Mouse (Mus musculus): Measurements from ENCODE around the gene Gadd45g. TPM values are rescaled to one million over a fixed set of nuclear protein-coding genes. Genes with fewer than 3 reads are reported as not detected.

The Gadd45g gene
- 235 and 252 TPM in 2 replicates for polyA plus RNA-seq (2015; fragmentation: Nextera tagmentation; extraction: Ambion mirVana)

DNA sequence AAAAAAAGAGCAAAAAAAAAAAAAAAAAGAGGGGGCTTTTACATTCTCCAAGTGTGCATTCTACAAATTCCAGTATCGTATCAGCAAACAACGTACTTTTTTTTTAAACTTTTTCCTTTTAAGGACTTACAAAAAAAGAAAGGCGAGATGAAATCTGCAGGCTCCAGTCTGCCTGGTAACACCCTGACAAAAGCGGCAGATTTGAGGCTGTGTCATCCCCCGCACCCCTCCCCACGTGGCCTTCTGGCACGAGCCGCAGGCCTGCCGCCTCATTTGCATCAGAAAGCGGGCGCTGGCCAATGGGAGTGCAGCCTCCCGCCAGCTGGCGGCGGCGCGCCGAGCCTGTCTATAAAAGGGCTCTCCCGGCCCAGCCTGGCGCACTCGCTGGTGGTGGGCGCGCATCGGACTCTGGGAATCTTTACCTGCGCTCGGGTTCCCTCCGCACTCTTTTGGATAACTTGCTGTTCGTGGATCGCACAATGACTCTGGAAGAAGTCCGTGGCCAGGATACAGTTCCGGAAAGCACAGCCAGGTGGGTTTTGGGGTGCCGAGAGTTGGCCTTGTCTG, at the start of gene Gadd45g:
Gene Gadd45g, plus strand, starts transcription at position 378 of the 567 bp plus-strand sequence.
- peak; percentile 79 for ATAC-seq
- Histone ChIP-seq H3K4me2 (peak within 1 kb of the TSS; percentile 86), H3K9ac (peak within 1 kb of the TSS; percentile 90), H3K9me3 (replicated peaks) (no peaks in the 10 kb centered on the region), H3K27me3 (peaks cover 37% of the 10 kb centered on the region), H3K4me1 (peaks cover 72% of the 10 kb centered on the region), H3K36me3 (ENCODE audit: poor library complexity, severe bottlenecking) (0 out of 2 replicates have a peak, but pooled peaks cover 5% of the 10 kb centered on the region), H3K27ac (peak within 1 kb of the TSS; percentile 98), H3K4me3 (peak within 1 kb of the TSS; percentile 62)
- under 1% methylated on average over 31 of the region's 31 CpGs for WGBS

DNA sequence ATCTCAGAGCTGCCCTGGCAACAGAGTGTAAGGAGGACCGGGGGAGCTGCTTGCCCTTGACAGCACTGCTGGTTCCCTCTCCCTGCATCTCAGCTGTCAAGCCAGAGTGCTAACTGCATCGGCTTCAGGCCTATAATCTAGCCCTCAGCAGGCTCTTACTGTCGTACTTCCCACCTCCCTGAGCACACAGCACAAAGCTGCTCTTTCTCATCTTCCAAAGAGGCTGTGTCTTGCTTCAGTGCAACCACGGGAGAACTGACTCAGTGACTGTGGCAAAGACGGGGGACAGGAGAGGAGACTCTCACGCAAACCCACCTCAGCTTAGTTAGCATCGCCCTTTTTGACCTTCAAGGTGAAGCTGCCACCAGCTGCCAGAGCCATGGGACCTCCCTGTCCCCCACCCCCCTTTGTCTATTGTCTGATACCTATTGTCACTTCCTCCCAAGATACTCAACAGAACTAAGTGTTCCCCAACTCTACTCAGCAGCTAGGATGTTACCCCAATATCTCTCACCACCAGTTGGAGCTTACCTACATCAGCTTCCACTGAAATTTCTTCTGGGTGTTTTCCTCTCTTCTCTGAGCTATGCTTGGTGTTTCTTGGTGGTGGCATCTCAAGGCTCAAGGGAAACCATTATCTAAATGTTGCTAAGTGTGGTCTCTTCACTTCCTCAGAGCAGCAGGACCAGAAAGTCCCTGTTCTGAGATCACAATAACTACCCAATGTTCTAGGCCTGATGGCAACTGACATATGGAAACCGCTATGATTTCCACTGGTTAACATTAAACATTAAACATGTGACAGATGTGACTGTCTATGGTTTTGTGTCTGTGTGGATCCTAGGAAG, 48.4 kb upstream of the Gadd45g start:
- Histone ChIP-seq H3K27me3 (no peaks in the 10 kb centered on the region), H3K4me1 (no peaks in the 10 kb centered on the region), H3K4me3 (no peak overlapping the region), H3K36me3 (ENCODE audit: poor library complexity, severe bottlenecking) (no peaks in the 10 kb centered on the region), H3K4me2 (no peak overlapping the region), H3K9me3 (replicated peaks) (no peaks in the 10 kb centered on the region), H3K9ac (no peak overlapping the region), H3K27ac (no peak overlapping the region)
- no peak for ATAC-seq
- 64% methylated on average over 8 of the region's 8 CpGs for WGBS

DNA sequence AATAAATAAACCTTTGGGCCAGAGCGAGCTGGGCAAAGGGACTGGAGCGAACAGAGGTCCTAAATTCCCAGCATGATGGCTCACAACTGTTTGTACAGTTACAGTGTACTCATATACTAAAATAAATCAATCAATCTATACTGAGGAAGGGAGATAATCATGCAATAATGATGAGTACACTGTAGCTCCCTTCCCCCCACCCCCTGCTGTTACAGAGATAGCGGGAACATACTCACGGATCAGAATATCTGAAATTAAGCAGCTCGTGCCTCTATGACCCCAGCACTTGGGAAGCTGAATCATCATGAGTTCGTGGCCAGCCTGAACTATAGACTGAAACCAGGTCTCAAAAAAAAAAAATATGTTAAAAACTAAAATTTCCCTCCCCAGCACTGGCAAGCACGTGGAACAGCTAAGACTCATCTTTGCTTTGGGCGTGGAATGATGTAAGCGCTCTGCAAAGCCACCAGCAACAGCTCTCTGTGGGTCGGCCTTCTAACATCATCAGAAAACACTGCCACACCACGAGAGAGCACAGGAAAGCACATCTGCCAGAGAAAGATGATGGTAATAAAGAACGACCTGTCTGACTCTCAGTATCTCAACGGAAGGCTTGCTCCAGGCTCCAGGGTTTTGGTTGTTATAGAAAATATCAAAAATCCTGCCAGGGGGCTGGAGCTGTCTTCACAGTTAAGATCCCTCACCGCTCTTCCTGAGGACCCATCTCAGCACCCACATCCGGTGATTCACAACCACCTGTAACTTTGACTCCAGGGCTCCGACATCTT, 46.5 kb upstream of the Gadd45g start:
- Histone ChIP-seq H3K27ac (no peak overlapping the region; the same call in 1 of the 2 replicates), H3K4me1 (peaks cover under 1% of the 10 kb centered on the region; the same call in 1 of the 2 replicates)

DNA sequence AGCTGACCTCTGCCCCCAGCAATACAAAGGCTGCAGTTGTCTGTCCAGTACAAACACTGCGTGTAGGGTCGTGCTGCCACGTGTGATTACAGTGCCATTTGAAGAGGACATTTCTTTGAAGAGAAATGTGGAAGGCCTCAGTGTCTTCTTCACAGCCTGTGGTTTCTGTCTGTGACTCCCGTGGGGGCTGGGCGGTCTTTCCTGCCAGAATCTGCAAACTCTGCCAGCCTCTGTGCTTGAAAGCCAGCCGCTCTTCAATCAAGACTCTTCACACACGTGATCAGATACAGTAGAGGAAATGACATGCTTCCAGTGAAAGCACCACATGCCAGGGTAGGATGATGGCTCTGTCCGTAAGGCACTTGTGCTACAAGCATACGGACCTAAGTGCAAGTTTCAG, 45.6 kb upstream of the Gadd45g start:
- ATAC-seq = peak; percentile 50; the same call in 1 of the 2 replicates
- Histone ChIP-seq H3K36me3 (ENCODE audit: poor library complexity, severe bottlenecking) (no peaks in the 10 kb centered on the region), H3K4me1 (peaks cover 9% of the 10 kb centered on the region), H3K27me3 (no peaks in the 10 kb centered on the region), H3K4me3 (no peak overlapping the region), H3K4me2 (no peak overlapping the region), H3K9me3 (replicated peaks) (no peaks in the 10 kb centered on the region), H3K9ac (no peak overlapping the region), H3K27ac (peak overlapping the region; percentile 75)
- 73% methylated on average over 9 of the region's 9 CpGs for WGBS

More for the DNA sequence above, 46.5 kb upstream of the Gadd45g start:
- H3K36me3 ChIP-seq (ENCODE audit: poor library complexity, severe bottlenecking) = no peaks in the 10 kb centered on the region
- no peak overlapping the region for H3K4me2 ChIP-seq
- no peak overlapping the region for H3K4me3 ChIP-seq
- H3K27me3 ChIP-seq = no peaks in the 10 kb centered on the region
- no peaks in the 10 kb centered on the region for H3K9me3 ChIP-seq (replicated peaks)
- WGBS = 88% methylated on average over 16 of the region's 16 CpGs
- no peak for ATAC-seq
- H3K9ac ChIP-seq = no peak overlapping the region

DNA sequence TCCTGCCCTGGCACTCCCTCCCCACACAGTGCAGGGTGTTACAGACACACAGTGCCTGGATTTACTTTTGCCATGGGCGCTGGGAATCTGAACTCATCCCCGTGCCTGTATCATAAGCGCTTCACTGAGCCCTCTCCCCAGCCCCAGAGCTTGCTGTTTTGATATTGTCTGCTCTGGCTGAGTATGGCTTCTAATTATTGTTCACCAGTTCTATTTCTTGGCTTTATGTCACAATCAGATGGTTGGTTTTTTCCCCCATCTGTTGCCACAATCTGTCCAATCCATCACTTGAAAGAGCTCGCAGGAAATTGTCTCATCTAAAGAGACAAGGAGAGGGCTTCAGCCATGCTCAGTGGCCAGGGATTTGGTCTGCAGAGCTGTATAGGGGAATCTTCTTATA, 40.8 kb upstream of the Gadd45g start:
- no peaks in the 10 kb centered on the region for H3K9me3 ChIP-seq (replicated peaks)
- H3K4me1 ChIP-seq = peaks cover 20% of the 10 kb centered on the region
- H3K27me3 ChIP-seq = no peaks in the 10 kb centered on the region
- no peak overlapping the region for H3K4me2 ChIP-seq
- WGBS = 55% methylated on average over 4 of the region's 4 CpGs
- peak overlapping the region; percentile 86 for H3K27ac ChIP-seq
- peak; percentile 52; the same call in 1 of the 2 replicates for ATAC-seq
- H3K36me3 ChIP-seq (ENCODE audit: poor library complexity, severe bottlenecking) = no peaks in the 10 kb centered on the region
- no peak overlapping the region for H3K4me3 ChIP-seq
- H3K9ac ChIP-seq = peak overlapping the region; percentile 30

DNA sequence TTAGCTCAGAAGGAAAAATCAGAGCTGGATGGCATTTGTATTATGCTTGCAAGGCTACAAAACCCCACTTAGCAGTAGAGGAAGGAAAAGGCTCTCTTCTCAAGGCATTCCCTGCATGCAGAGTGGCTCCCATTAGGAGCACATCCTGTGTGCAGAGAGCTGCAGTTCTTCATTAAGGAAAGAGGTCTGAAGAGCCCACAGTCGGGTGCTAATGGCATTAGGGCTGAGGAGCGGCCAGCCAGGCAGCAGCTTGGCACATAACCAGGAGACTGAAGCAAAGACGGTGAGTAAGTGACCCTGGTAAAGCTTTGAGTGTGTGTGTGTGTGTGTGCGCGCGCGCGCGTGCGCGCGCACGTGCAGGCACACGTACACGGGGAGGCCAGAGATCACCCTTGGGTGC, 40.3 kb upstream of the Gadd45g start:
- 81% methylated on average over 15 of the region's 15 CpGs for WGBS
- H3K4me3 ChIP-seq = no peak overlapping the region
- peaks cover 20% of the 10 kb centered on the region for H3K4me1 ChIP-seq
- H3K27me3 ChIP-seq = no peaks in the 10 kb centered on the region
- peak overlapping the region; percentile 86 for H3K27ac ChIP-seq
- H3K36me3 ChIP-seq (ENCODE audit: poor library complexity, severe bottlenecking) = no peaks in the 10 kb centered on the region
- H3K4me2 ChIP-seq = no peak overlapping the region
- peak; percentile 52; the same call in 1 of the 2 replicates for ATAC-seq
- peak overlapping the region; percentile 30; the same call in 1 of the 2 replicates for H3K9ac ChIP-seq
- H3K9me3 ChIP-seq (replicated peaks) = no peaks in the 10 kb centered on the region

DNA sequence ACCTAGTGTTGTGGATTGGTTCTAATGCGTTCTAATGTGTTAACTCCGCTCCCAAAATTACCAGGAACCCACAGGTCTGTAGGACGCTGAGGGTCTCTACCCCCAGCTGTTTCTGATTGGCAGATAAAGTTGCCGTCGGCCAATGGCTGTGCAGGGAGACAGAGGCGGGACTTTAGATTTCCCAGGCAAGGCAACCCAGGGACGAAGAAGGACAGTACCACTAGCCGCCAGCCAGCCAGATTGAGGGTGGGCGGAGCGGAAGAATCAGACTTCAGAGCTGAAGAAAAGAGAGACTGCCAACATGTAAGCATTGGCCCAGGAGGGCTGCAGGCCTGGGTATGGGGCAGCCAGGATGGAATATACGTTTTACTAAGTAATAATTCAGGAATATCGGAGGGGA, 38.3 kb upstream of the Gadd45g start:
- H3K9me3 ChIP-seq (replicated peaks) = no peaks in the 10 kb centered on the region
- H3K36me3 ChIP-seq (ENCODE audit: poor library complexity, severe bottlenecking) = no peaks in the 10 kb centered on the region
- WGBS = 29% methylated on average over 12 of the region's 12 CpGs
- no peak overlapping the region for H3K4me2 ChIP-seq
- H3K9ac ChIP-seq = no peak overlapping the region
- H3K4me3 ChIP-seq = no peak overlapping the region
- peak; percentile 36; the same call in 1 of the 2 replicates for ATAC-seq
- H3K27me3 ChIP-seq = no peaks in the 10 kb centered on the region
- peaks cover 29% of the 10 kb centered on the region for H3K4me1 ChIP-seq
- H3K27ac ChIP-seq = no peak overlapping the region

DNA sequence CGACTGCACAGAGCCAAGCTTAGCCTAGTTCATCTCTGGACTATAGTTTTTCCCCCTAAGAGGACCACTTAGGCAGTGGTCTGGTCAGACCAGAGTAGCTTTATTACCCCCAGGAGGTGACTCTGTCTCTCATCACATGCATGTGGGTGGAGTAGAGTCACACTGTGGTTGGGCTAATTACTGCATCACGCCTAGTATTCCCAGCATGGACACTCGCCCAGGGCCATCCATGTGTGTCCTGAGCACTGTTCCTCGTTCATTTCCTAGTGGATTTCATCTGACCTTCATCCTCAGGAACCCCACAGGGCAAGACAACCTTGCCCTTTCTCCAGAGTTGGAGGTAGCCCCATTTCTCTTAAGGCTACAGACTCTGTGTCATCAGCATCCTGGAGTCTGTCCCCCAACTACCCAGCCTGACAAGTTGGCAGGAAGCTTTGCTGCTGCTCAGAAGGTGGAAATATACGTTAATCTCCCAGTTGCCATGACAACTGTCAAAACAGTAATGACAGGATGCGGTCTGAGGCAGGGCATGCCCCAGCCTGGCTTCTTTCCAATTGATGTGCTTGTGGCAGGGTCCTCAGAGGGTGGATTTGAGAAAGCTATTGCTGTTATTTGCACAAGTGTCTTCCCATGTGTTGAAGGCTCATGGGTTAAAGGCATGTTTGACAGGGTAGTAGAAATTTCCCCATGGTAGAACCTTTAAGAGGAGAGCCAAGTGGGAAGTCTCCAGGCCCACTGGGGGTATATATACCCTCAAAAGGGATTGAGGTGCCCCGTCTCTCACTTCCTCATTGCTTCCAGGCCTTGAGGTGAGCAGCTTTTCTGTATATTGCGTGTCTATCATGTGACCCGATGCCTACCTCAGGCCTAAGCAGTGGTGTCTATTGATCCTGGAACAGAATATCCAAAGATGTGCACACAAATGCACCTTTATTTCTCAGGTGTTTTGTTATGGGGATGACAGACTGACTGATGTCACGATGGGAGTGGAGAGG, 32.6 kb upstream of the Gadd45g start:
- no peak overlapping the region for H3K4me3 ChIP-seq
- H3K9ac ChIP-seq = no peak overlapping the region
- H3K4me1 ChIP-seq = peaks cover 31% of the 10 kb centered on the region
- H3K36me3 ChIP-seq (ENCODE audit: poor library complexity, severe bottlenecking) = no peaks in the 10 kb centered on the region
- no peak overlapping the region for H3K4me2 ChIP-seq
- no peaks in the 10 kb centered on the region for H3K9me3 ChIP-seq (replicated peaks)
- H3K27ac ChIP-seq = peak overlapping the region; percentile 22; the same call in 1 of the 2 replicates
- 0 out of 2 replicates have a peak, but pooled peaks have one; percentile 1 for ATAC-seq
- H3K27me3 ChIP-seq = no peaks in the 10 kb centered on the region
- 56% methylated on average over 10 of the region's 10 CpGs for WGBS

DNA sequence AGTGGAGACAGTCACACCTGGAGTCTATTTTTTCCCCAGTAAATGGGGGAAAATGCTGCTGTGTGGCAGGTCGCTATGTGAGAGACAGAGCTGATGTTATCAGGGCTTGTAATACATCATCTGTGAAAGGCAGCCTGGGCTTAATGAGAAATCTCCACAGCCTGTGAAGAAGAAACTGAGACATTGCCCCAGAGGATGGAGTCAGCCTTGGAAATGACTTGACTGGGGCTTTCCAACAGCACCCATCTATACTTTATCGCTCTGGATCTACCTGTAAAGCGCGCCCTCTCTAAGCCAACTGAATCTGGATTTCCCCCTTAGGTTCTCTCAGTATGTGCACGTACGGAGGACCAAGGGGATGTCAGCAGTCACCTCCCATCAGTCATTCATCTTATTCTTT, 31.8 kb upstream of the Gadd45g start:
- no peaks in the 10 kb centered on the region for H3K36me3 ChIP-seq (ENCODE audit: poor library complexity, severe bottlenecking)
- H3K4me2 ChIP-seq = no peak overlapping the region
- 0 out of 2 replicates have a peak overlapping the region, but pooled peaks have one; percentile 22 for H3K27ac ChIP-seq
- no peak for ATAC-seq
- no peak overlapping the region for H3K9ac ChIP-seq
- H3K4me3 ChIP-seq = no peak overlapping the region
- peaks cover 31% of the 10 kb centered on the region for H3K4me1 ChIP-seq
- WGBS = 94% methylated on average over 6 of the region's 6 CpGs
- H3K9me3 ChIP-seq (replicated peaks) = no peaks in the 10 kb centered on the region
- no peaks in the 10 kb centered on the region for H3K27me3 ChIP-seq

DNA sequence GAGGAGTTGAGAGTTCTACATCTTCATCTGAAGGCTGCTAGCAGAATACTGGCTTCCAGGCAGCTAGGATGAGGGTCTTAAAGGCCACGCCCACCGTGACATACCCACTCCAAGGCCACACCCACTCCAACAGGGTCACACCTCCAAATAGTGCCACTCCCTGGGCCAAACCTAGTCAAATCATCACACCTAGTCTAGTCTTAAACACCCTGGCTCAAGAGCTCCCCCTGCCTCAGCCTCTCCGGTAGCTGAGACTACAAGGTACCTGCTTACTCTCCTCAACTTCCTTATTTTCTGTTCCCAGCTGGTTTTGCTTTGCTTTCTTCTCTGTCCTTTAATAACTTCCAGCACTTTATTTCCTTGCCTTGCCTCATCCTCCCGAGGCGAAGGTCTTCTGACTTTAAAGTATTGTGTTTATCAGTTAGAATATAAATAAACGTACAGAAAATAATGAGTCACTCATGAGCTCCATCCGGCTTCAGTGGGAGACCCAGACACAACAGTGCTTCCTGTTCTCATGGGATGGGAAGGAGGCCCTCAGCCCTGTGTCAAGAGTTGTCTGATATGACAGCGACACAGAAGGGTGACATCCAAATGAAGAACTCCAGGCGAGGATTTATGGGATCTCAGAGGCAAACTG, 30.5 kb upstream of the Gadd45g start:
- H3K27ac ChIP-seq = peak overlapping the region; percentile 82
- ATAC-seq = no peak

More for the DNA sequence above, 30.5 kb upstream of the Gadd45g start:
- H3K9ac ChIP-seq = no peak overlapping the region
- no peak overlapping the region for H3K4me3 ChIP-seq
- 82% methylated on average over 9 of the region's 9 CpGs for WGBS
- H3K4me1 ChIP-seq = peaks cover 31% of the 10 kb centered on the region
- no peaks in the 10 kb centered on the region for H3K36me3 ChIP-seq (ENCODE audit: poor library complexity, severe bottlenecking)
- H3K27me3 ChIP-seq = no peaks in the 10 kb centered on the region
- H3K9me3 ChIP-seq (replicated peaks) = no peaks in the 10 kb centered on the region
- no peak overlapping the region for H3K4me2 ChIP-seq
